Mouse (Mus musculus) frontal cortex, adult (tissue): ENCODE data around the gene Mtrr.

Experiments used
- ATAC-seq: cut with Nextera tagmentation; 2 replicates; pipeline ENCODE4 v1.9.2; 2017; ENCODE audit warnings: mild to moderate bottlenecking, moderate library complexity, mixed read lengths; ENCODE audit not compliant: low TSS enrichment

The Mtrr gene

DNA sequence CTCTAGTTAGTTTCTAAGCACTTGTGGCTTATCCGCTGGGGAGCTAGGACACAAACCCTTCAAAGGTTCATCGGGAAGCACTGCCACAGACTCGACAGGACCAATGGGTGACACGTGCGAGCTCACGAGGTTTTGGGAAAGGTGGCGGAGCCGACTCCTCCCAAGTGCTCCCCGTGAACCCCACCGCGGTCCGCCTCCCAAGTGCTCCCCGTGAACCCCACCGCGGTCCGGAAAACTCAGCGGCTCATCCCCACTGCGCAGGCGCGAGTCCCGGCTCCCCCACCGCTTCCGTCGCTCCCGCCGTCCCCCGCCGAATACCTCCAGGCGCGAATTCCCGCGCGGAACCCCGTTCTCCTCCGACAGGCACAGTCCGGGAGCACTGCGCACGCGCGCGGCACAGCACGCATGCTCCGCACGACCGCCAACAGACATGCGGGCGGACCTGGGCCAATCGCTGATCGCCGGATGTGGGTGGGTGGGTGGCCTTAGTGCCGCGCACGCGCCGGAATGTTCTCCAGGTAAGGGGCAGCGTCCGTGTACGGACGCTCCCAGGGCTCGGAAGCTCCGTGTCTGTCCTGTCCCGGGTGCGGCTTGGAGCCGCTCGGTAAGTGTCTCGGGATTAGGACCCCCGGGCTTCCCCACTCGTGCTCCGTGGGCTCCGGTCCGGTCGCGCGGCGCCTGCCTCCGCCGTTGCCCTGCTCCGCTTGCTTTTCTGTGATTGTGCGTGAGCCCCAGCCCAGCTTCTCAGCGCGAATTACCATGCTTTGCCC, at the start of gene Mtrr, which contains the start of gene Fastkd3:
Gene Mtrr (minus strand): TSS at position 403 of the 770 bp plus-strand sequence.
Gene Fastkd3 (plus strand): TSS at position 488 of the 770 bp plus-strand sequence.
- ATAC-seq, result peak; percentile 95

DNA sequence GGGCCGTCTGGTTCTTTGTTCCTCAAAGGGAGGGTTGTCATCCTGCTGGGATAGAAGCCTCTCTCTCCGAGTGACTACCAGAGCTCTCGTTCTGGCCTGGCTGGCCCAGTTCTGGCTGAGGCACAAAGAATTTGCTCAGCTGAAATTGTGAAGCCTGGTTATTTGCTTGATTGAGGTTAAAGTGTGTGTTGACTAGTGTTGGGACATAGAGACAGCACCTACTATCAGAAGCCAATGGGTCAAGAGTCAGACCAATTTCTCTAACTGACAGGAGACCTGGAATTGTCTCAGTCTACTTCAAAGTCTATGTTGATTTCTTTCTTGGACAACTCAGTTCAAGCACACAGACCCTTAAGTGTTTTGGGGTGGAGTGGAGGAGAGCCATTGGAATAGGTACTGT, 45.1 kb upstream of the Mtrr start:
- no peak for ATAC-seq

DNA sequence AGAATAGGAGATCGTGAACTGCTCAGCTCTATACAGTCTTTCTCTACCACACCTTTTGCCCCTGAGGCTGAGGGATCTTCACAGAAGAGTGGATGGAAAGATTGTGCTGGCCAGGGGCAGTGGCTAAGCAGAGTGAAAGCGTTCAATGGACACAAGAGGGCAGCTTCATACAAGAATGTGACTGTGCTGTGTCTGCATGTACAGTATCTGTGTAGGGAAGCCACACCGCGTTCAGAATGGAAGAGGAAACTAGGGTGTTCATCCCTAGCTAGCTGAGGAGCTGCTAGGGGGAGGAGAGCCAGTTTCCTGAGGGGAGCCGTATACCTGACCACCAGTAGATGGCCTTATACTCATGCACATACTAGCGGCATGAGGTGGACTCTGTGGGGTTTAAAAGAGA, 40.8 kb upstream of the Mtrr start:
- peak; percentile 92 for ATAC-seq

DNA sequence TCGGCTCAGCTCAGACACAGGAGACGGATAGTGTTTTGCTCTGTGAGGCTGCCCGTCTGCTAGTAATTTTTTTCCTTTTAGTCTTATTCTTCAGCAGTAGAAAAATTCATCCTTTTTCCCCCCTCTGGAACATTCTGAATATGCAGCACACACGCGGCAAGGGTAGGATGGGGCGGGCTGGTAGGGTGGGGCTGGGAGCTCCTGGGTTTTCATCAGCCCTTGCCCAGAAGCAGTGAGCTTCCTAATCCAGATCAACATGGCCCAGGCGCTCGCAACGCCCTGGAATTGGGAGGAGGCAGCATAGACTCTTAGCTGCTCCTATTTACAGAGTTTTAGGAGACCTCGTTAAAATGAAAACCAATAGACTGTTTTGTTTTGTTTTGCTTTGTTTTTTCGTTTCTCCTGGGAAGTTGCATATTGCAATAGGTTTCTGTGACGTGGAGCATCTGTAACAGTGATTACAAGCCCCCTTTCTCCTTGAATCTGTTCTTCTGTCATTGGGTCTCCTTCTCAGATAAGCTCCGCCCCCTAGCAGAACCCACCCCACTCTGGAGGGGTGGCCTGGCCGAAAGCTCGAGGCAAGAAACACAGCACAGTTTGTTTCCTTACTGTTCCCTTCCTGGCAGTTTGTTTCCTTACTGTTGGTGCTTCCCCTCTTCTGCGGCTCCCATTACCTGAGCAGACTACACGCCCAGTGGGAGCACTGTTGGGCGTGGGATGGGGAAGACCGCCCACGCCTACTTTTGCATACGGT, 25.9 kb upstream of the Mtrr start:
- ATAC-seq, result peak; percentile 25

DNA sequence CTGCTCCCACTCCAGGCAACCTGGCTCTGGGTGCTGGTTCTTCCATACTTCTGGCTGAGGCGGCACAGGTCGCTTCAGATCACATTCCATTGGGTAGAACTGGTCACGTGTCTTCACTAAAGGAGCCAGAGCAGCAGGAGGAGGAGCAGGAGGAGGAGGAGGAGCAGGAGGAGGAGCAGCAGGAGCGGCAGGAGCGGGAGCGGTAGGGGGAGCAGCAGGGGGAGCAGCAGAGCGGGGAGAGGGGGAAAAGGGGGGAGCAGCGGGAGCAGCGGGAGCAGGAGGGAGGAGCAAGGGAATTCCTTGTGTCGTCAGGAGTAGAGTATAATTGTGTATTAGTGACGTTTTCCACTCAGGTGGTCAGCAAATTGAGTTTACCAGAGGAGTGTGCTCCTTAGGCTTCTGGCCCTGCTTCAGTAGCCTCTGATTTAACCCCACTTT, 23.8 kb upstream of the Mtrr start:
- ATAC-seq, result peak; percentile 14; the same call in 1 of the 2 replicates

DNA sequence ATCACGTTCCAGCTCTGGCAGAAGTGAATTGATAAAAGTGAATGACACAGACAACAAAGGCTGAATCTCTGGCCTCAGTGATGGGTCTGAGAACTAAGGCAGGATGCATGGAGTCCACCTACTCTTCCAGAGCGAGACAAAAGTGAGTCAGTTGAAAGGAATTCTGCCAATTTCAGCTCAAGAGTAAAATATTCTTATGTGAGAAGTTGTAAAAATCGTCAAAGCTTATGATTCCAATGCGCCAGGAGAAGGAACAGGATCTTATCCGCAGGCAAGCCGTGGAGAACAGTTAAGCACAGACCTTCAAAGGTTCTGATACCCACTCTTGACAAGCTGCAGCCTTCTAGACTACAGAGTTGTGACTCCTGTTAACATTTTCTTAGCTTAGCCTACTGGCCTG, 21.1 kb upstream of the Mtrr start:
- peak; percentile 48 for ATAC-seq

DNA sequence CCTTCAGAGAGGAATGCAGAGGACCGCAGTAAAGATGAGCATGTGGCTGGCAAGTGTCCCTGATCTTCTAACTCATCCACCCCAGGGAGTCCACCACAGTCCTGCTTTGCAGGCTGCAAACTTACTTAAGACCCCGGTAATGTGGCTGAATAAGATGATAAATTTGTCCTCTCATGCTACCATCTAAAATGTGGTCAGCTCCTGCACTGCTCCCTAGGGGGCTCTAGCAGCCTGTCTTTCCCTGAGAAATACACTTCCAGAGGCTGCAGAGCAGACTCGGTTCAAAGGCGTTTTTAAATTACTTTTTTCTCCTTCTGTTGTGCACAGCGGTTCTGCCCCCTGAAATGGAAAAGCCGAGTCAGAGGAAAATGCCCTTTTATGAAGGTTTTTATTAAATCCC, 19.2 kb upstream of the Mtrr start:
- ATAC-seq, result peak; percentile 46

DNA sequence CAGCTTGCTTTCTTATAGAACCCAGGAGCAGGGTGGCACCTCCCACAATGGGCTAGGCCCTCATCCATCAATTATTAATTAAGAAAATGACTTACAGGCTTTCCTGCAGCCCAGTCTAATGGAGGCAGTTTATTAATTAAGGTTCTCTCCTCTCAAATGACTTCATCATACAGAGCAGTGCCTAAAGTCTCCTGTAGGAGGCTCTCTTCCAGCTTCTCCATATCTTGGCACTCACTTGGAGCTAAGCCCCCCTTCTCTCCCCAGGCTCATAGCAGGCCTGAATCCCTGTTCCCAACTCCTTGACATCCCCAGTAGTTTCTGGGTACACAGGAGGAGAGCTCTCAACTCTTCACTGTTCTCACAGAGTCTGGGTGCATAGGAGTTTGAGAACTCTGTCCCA, 17.0 kb upstream of the Mtrr start:
- no peak for ATAC-seq

DNA sequence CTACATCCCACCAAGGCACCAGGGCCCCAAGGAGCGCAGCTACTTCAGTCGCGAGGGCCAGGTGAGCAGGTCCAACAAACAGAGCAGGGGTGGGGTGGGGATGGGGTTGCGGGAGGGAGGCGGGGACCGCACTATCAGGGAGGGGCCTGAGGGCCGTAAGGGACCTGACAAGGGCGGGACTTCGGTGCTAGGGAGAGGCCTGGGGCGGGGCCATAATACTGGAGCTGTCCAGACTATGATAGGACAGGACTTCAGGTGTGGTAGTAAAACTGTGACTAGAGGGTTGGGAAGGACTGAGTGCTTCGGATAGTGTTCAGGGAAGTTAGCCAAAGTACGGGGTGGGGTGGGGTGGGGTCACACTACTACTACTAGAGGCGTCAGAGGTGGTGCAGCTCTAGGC, 15.7 kb upstream of the Mtrr start:
- peak; percentile 64 for ATAC-seq

DNA sequence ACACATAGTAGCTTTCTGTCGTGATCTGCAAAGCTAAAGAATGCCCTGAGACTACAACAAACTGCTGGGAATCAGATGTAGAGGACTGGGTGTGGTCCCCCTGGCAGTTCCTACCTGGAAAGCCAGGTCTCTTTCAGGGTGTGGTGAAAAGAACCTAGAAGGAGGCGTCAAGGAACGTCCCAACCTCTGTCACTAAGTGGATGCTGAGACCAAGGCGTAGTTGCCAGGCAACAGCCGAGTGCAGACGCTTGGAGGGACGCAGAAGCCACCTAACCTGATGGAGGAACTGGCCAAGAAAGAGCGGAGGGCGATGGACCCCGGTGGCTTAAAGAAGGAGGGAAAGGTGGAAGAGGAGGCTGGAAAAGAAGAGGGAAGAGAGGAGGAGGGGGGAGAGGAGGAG, 15.2 kb upstream of the Mtrr start, which contains the start of gene 1700001L19Rik:
Gene 1700001L19Rik (plus strand): TSS at position 223 of the 400 bp plus-strand sequence.
- ATAC-seq, result peak; percentile 60

DNA sequence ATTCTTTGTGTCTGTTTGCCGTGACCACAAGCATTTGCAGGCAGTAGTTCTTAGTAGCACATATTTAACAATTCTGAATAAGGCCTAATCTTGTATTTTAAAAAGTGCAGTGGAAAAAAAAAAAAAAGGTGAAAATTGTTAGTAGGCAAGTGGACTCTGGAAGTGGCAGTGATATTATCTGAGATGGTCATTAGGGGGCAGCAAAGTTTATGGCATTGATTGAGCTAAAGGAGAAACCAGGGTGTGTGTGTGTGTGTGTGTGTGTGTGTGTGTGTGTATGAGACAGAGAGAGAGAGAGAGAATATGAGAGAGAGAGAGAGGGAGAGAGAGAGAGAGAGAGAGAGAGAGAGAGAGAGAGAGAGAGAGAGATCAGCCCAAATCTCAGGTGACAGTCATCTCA, 11.8 kb upstream of the Mtrr start:
- no peak for ATAC-seq

DNA sequence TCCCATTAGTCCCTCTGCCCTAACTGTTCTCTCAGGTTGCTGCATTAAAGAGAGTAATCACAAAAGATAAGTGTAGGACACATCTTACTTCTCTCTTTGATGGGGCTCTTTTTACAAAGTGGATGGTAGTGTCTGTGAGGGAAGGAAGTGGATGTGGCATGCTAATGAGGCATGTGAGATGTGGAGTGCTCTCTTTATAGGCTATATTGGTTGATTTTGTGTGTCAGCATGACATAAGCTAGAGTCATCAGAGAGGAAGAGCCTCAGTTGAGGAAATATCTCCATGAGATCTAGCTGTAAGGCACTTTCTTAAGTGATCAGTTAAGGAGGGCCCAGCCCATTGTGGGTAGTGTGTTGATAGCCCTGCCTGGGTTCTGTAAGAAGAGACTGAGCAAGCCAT, 6.4 kb upstream of the Mtrr start:
- no peak for ATAC-seq

DNA sequence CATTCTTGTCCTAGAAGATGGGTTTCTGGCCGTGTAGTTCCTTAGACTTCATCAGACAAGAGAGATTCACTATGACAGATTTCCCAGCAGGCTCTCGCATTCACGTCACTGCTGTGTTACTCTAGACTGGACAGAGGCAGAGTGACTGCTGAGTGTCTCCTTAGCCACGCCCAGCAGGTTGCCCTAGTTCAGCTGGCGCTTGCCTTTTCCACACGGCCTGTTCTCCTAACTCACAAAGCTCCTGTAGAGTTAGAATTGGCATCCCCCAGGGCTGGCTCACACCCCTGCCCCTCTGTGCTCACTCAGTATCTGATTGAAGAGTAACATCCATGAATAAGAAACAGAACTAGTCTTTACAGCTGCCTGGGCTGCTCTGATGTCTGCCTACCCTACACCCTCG, 3.5 kb upstream of the Mtrr start:
- no peak for ATAC-seq

DNA sequence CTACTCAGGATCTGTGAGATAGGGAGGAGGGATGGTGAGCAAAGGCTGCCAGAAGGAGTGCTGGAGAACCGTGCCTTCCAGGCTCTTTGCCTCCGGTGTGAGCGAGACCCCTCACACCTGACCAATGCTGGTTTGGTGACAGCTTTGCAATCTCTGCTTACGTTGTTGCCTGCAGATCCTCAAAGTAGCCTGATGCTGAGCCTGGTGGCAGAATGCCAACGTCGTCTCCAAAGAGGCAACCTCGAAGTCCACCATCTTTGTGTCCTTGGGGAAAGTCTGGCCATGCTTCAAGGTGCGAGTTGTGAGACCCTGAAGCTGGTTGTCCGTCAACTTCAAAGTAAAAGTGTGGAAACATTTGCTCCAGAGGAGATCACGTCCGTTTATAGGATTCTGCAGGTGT, 2.0 kb upstream of the Mtrr start:
- no peak for ATAC-seq

DNA sequence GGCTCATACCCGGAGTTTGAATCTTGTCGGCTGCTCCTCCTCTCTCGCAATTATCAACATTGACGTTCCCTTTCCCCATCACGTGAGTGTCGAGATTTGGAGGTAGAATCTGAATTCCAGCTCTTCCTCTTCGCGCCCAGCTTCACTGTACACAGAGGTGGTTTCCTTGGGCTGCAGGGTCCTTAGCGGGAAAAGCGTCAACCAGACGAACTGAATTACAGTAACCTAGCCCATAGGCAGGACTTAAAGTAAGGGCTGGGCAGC, 500 bp upstream of the Mtrr start:
- no peak; the same call in 1 of the 2 replicates for ATAC-seq

DNA sequence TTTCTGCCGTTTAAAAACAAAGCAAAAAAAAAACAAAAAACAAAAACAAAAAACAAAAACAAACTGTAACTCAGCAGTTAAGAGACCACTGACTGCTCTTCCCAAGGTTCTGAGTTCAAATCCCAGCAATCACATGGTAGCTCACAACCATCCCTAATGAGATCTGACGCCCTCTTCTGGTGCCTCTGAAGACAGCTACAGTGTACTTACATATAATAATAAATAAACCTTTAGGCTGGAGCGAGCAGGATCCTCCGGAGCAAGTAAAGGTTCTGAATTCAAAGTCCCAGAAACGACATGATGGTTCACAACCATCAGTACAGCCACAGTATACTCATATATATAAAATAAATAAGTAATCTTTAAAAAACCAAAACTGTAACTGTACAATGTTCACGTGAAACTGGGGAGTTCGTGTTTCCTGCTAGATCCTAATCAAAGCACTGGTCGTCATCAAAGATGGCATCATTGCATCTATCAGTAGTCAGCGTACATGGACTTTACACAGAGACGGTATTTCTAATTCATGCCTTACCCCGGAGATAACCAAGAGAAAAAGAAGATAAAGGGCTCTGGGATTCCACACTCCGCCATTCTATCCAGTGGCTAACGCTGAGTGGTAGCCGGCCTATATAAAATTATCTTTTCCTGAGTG, 736 bp downstream of the Mtrr start:
- no peak for ATAC-seq

DNA sequence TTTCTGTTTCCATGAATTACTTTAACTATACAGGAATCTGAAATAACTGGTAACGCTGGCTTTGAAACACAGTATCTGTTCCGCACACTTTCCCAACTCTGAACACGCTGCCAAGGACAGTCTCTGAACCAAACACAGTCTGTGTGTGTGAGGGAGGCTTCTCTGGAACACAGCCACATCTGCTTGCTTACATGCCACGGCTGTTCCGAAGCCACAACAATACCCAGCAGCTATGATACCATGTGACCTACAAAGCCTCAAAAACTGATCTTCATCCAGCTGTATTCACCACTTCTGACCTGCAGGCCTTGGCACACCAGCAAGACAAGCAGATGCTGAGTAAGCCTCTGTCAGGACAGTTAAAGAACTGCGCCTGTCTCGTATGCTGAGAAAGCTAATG, 4.0 kb downstream of the Mtrr start:
- ATAC-seq, result peak; percentile 36

DNA sequence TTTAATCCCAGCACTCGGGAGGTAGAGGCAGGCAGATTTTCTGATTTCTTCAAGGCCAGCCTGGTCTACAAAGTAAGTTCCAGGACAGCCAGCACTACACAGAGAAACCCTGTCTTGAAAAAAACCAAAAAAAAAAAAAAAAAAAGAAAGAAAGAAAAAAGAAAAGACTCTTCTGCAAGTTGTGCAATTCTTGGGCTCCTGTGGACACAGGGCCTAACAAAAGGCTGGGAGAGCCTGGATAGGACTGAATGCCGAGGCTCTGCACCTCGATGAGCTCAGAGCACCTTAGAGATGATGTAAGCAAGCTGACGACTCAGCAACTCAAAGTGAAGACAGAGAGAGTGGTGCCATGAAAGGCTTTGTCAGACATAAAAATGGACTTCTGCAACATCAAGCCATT, 7.6 kb downstream of the Mtrr start:
- ATAC-seq, result no peak

DNA sequence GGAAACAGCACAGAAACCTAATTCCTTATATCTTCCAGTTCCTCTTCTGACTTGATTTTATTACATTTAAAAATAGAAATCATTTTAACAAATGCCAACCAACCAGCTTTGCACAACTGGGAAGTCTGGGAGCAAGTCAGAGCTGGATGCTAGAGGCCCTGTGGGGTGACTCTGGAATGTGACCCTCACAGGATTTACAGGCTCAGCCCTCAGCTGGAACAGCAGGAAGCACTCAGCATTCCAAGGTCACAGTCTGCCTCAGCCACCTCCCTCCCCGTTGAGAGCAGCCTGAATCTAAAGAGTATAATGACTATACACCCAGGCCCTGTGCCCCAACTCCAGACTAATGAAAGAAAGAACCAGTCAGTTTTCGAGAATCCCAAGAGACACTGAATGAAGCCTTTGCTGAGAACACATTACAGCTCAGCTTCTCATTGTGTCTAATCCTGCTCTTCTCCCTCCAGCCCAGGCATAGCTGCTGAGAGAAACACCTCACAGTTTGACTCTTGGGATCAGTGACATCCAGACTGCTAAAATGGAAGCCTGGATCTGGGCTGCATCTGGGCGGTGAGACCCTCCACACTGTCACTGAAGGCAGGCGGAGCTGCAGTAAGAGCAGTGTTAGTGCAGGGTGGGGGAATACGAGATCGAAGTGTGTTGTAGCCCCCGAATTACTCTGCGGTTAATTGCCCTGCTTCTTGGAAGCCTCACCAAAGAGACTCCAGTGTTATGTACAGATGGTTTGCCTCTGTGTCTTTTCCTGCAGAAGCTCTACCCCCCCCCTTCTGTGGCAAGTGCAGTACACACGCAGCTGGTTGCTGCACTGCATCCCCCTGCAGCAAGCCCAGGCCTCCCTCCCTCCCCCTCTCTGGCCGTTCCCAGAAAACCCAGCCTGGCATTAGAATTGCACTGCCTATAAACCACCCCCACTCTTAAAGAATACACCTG, 8.7 kb downstream of the Mtrr start:
- ATAC-seq, result no peak

DNA sequence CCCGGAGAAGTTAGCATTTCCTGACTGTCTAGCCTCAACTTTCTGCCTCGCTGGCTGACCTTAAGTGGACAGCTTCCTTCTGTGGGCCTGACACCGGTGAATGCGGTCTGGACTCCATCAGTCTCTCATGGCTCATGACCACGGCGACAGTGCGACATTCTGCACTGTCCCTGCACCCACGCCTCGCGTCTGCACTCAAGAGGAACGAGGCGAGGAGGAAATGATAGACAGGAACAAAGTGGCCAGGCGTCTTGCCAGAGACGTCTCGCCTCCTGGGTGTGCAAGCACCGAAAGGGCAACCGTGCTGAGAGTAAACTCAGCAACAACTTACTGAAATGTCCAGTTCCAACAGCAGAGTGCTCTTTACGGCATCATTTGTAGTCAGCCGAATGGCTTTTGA, 9.7 kb downstream of the Mtrr start:
- no peak for ATAC-seq

DNA sequence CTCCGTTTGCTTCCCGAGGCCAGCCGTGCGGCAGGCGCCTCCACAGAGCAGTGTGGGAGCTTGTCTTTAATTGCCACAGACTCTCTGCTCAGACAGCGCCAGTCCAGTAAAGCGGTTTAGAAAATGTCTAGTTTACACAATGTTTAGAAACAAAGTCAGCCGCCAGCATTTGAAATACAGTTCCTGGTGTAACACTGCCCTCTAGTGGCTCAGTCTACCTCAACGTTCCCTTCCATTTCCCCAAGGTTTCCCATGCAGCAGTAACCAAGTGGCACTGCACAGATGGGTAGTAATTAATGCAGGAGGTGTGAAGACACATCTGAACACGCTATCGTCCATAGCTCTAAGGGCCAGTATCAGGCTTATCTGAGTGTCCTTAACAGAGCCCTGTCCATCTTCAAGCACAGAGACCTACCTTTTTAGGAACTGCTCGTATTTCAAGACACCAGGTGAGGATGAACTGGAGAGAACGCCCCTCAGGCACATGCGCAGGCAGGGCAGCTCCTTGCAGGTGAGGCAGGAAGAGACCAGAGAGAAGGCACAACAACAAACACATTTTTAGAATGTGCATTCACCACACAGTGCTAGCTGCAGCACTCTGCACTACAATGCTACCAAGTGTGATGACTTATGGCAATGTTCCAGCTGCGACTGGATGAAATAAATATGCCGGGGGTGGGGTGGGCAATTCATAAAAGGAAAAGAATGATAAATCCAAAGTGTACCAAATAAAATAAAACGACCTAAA, 12.2 kb downstream of the Mtrr start:
- peak; percentile 97 for ATAC-seq
